Mouse (Mus musculus) hindlimb bud, embryonic 11.5 days (tissue): ENCODE results near the gene Smok3c.
"Not testable (repeated sequence)": the region's sequence is repeated elsewhere in the genome, so short reads cannot be mapped to it uniquely, and the experiment has no call there.

ENCODE experiments used
- DNase-seq: peaks from one replicate; pipeline ENCODE4 v3.0.0-alpha.2; 2012; ENCODE audit warnings: low read depth, low spot score; ENCODE audit errors: extremely low spot score

The Smok3c gene

GRCm38 (mm10) chr5:138094474-138094873 lies 41.5 kb downstream of the Smok3c start:
- no peak for DNase-seq

DNA sequence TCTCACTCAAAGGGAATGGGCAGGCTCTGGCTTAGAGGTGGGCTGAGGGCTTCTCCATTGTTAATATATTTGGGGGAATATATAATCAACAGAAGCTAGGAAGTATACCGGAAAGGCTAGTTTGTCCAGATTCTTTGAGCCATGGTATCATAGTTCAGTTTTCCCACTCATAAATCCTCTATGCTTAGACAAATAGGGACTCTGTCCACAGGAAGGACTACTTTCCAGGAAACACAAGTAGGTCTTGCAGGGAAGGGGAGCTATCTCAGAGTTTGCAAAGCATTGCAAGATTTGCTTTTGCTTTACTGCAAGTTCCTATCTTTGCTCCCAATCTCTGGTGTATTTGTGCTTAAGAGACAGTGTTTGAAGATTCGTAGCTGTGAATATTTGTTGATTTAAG lies 52.0 kb downstream of the Smok3c start:
- DNase-seq = no peak

GRCm38 (mm10) chr5:138107130-138107529 lies 54.1 kb downstream of the Smok3c start:
- no peak for DNase-seq

DNA sequence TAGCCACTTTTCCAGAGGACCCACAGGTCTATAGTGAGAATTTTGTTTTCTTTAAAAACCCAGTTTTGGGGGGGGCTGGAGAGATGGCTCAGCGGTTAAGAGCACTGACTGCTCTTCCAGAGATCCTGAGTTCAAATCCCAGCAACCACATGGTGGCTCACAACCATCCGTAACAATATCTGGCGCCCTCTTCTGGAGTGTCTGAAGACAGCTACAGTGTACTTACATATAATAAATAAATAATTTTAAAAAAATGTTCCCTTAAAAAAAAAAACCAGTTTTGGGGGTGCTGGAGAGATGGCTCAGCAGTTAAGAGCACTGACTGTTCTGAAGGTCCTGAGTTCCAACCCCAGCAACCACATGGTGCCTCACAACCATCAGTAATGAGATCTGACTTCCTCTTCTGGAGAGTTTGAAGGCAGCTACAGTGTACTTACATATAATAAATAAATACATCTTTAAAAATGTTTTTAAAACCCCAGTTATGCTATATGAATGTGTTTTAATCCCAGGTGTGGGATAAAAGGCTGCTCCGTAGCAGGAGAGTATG lies 56.9 kb downstream of the Smok3c start:
- not testable (repeated sequence) for DNase-seq
